Mouse (Mus musculus): ENCODE measurements around the gene Aadacl2. TPM values are rescaled to one million over a fixed set of nuclear protein-coding genes. Genes with fewer than 3 reads are reported as not detected.

The Aadacl2 gene
- total RNA-seq (2021): not detected
- long read RNA-seq, experiment 1: 0 reads
- long read RNA-seq, experiment 2: 0 reads

DNA sequence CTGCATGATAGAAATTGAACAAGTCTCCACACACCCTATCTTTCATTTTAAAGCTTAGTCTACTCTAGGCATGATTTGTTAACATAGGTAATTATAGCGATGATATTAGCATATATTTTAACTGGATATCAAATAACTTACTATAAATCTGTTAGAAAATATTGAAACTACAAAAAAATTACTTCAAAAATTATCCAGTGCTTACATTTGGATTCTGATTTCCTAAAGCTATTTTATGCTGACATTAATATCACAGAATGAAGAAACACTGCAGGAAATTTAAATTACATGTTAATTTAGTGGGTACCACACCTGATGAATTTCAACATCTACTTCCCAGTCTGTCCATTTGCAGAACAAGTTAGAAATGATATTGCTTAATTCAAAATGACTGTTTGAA, at the start of gene Aadacl2:
Aadacl2 (plus strand) TSS at position 301 of the 400 bp plus-strand sequence.
- no peak within 1 kb of the TSS for H3K4me3 ChIP-seq
- TF ChIP-seq CTCF (IDR thresholded peaks at IDR 0.05): no peak
- no peak within 1 kb of the TSS for H3K27ac ChIP-seq
- no peak for DNase-seq
- intact Hi-C loops (cut with DNase I): no loop called here

DNA sequence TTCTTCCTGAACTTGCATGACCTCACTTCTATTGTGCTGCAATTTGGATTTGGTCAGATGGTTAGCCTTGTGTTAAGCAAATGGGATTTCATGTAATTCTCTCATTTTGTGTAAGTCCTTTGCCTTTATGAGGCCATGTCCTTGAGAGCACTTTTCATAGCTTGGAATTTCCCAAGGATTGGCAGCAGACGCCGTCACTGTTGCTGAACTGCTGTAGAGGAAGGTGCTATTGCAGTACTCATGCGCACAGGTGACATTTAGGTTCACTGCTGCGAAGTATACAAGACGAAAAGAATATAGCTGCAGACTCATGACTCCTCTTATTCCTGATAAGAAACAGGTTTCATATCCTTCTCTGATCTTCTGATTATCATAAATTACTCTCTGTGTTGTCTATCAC, 35.7 kb upstream of the Aadacl2 start:
- H3K4me3 ChIP-seq: no peak overlapping the region
- no peak overlapping the region for H3K27ac ChIP-seq
- DNase-seq: no peak
- intact Hi-C loops (cut with DNase I): no loop called here
- no peak for TF ChIP-seq CTCF (IDR thresholded peaks at IDR 0.05)

DNA sequence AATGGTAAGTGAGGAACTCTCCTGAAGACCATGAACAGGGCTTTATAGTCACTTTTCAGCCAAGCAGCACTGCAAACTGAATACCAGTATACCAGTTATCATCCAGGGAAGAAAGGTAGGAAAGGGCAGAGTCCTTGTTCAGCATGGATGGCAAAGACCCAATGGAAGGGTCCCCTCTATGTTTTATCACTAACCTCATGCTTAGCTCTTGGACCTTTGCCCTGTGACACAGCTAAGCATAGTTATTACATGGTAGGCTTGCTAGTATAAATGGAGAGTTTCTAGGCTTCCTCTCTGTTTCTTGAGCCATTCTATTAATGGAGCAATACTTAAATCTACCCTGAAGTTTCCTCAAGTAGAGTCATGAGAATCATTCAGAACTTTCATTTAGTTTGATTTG, 32.0 kb upstream of the Aadacl2 start:
- TF ChIP-seq CTCF (IDR thresholded peaks at IDR 0.05): no peak
- intact Hi-C loops (cut with DNase I): no loop called here
- Histone ChIP-seq H3K27ac (no peak overlapping the region), H3K4me3 (no peak overlapping the region)
- no peak for DNase-seq

DNA sequence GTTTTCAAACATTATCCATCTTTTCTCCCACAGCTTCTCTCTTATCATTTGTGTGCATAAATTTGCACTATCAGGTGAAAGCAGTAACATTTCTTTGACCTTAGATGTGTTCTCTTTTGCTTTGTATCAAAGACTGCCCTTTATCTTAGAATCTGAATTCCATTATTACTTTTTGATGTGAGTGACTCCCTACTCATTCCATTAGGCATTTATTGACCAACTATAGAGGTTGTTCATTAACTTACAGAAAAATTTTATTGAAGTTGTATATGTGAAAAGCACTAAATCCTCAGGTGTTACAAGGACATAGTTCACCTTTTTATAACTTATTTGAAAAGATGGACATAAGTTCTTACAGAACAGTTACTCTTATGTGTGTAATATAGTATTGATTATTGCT, 2.9 kb upstream of the Aadacl2 start:
- intact Hi-C loops (cut with DNase I): no loop called here
- DNase-seq: no peak
- Histone ChIP-seq H3K27ac (no peak overlapping the region), H3K4me3 (no peak overlapping the region)
- no peak for TF ChIP-seq CTCF (IDR thresholded peaks at IDR 0.05)

DNA sequence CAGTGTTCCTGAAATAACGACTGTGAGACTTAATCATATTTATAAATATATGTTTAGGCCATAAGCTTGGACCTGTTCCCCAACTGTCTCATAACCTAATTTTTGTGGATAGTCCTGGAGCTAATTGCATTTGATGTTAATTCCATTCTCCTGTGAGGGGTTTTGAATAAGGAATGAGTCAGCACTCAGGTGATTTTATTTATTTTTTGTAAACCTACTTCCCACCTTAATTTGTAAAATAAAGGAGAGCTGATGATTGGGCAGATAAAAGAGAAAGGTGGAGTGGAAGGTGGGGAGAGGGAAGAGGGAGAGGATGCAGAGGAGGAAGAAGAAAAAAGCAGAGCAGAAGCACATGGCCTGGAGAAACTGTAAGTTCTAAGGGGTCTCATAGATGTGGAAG, 18.9 kb downstream of the Aadacl2 start, which contains the start of gene Aadac:
Aadac (plus strand) TSS at position 301 of the 400 bp plus-strand sequence.
- intact Hi-C loops (cut with DNase I): no loop called here
- DNase-seq: no peak
- Histone ChIP-seq H3K4me3 (no peak within 1 kb of the TSS), H3K27ac (no peak within 1 kb of the TSS)
- no peak for TF ChIP-seq CTCF (IDR thresholded peaks at IDR 0.05)

DNA sequence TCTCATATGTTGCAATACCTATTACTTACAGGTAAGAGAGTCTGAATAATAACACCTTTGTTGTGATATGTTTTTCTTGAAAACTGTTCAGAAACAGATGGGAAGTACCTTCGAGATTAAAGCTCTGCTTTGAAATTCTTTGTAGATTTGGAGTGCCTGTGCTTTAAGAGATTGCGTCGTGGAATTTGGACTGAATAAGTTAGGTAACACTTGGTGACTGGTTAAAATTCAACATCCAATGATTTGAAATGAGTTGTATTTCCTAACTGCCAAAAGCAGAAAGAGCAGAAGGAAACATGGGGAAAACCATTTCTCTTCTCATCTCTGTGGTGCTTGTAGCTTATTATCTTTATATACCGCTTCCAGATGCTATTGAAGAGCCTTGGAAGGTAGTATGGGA, 25.0 kb downstream of the Aadacl2 start:
- Histone ChIP-seq H3K27ac (no peak overlapping the region), H3K4me3 (no peak overlapping the region)
- intact Hi-C loops (cut with DNase I): no loop called here
- no peak for TF ChIP-seq CTCF (IDR thresholded peaks at IDR 0.05)
- no peak for DNase-seq

DNA sequence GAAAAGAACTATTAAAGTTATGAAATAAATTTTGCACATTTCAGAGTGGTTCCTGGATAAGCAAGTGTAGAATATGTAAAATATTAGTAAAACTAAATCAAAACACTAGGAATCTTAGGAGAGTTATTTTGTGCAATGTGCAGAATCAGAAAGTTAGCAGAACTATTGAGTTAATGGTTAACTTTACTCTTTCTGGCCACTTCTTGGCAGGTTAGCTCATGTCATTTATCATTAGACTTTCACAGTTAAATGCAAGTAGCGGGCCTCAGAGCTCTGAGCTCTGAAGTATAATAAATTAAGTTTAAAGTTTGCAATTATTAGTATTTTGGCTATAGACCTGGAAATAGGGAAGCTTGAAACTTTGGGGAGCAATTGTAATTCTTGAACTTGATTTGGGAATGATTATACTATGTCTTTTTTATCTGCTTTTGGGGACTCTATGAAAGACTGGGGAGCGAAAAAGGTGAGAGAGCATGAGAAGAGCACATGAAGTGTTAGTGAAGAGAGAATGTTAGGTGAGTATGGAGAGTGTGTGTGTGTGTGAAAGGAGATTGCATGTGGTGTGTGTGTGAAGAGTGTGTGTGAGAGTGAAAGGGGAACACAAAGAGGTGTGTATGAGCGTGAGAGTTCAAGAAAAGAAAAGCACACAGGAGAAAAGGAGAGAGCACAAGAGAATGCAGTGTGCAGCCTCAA, 39.8 kb downstream of the Aadacl2 start:
- Histone ChIP-seq H3K27ac (no peak overlapping the region), H3K4me3 (no peak overlapping the region)
- intact Hi-C loops (cut with DNase I): no loop called here
- TF ChIP-seq CTCF (IDR thresholded peaks at IDR 0.05): no peak
- no peak for DNase-seq

DNA sequence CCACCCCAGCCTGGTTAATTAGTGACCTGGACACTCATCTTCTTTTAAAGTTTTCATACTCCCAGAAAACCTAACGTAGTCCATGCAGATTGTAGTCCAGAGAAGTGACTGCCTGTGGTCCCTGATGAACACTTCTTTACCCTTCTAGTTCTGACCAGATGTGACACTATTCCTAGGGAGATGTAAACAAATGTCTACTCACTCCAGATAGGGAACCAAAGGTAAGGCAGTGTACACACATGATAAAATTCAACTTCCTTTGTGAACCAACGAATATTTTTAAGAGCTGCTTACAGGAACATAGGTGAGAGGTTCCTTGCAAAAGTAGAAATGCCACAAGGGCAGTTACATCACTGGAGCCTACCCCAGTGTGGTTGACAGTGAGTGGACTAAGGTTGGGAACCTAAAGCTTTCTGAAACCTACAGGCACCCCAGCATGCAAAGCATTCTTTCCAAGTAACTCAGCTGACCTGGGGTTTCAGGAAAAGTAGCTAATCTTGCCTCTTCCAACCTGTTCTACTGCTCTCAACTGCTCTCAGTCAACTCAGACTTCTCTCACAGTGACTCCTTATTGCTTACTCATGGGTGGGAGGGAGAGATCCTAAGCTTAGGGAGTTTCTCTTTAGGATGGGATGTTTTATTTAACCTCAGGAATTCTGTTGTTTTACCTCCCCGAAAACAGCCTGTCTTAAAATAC, 46.8 kb downstream of the Aadacl2 start:
- TF ChIP-seq CTCF (IDR thresholded peaks at IDR 0.05): no peak
- no peak overlapping the region for H3K27ac ChIP-seq
- intact Hi-C loops (cut with DNase I): no loop called here
- H3K4me3 ChIP-seq: no peak overlapping the region
- DNase-seq: no peak

DNA sequence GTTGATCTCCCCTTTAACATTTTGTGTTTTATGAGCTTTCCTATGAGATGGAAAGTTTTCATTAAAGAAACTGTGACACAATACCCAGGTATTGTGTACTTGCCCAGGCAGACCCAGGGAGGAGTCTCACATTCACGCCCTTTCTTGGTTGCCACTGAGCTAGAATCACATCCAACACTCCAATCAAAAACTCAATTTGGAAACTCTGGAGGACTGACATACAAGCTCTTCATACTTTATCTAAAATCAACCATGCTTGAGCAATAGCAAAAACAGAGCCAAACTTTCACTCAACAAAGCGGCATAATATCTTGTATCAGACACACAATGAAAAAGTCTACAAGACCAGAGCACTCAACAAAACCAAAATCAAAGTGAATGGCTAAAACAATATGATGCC, 47.4 kb downstream of the Aadacl2 start:
- no peak overlapping the region for H3K27ac ChIP-seq
- no peak overlapping the region for H3K4me3 ChIP-seq
- TF ChIP-seq CTCF (IDR thresholded peaks at IDR 0.05): no peak
- intact Hi-C loops (cut with DNase I): no loop called here
- no peak for DNase-seq

DNA sequence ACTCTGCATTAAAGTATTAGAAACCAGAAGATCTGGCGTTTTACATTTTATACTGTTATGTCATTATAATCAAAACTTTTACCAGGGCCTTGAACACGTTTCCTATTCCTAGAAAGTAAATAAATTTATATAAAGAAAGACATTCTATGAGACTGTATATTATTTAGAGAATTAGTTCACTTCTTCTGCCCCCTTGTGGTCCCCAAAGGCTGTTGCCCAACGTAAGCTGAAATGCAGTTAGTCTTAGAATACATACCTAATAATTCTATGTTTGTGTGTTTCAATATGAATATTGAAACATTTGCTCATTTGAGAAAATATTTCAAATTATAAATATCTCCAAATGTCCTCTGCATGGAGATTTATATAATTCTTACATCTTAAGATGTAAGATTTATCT, 49.9 kb downstream of the Aadacl2 start:
- intact Hi-C loops (cut with DNase I): no loop called here
- TF ChIP-seq CTCF (IDR thresholded peaks at IDR 0.05): peak; percentile 58
- Histone ChIP-seq H3K4me3 (no peak overlapping the region), H3K27ac (no peak overlapping the region)
- DNase-seq: no peak

DNA sequence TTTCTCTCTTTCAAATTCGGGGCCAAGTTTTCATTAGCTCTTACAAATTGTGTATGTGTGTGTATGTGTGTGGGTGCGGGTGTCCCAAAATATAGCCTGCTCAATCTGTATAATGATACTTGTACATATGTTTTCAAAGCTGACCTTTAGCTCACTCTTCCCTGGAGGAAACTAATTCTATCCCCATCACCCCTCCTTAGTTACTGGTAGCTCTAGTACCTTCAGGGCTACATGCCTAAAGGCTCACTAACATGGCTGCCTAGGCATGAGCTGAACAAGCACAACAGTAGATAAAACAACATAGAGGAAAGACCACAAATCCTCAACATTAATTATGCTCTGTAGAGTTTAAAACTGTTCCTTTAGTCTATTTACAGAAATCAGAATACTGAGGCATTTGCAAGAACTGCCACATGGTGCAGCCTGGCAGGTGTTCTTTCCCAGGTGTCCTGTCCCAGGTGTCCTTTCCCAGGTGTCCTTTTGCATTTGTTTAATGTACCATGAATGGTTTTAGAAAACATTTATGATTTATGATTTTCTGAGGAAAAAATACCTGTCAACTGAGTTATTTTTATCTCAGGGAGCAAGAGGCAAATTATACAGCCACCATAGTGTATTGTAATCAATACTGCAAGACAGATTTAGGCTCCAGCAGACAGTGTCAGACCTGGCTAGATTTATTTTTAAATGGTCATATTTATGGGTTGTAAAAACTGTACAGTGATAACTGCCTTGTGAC, 50.7 kb downstream of the Aadacl2 start:
- Histone ChIP-seq H3K4me3 (no peak overlapping the region), H3K27ac (no peak overlapping the region)
- no peak for DNase-seq
- intact Hi-C loops (cut with DNase I): no loop called here
- TF ChIP-seq CTCF (IDR thresholded peaks at IDR 0.05): no peak

DNA sequence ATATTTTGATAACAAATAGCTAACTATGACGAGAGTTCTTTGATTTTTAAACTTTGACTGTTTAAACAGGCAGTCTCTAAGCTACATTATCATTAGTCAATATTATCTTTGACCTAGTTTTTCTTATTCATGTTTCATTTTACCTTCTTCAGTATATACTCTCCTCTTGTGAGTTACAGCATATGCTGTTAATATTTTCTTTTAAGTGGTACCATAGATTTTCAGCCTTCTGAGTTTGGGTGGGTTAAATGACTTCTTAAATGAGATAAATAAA, 51.2 kb downstream of the Aadacl2 start:
- intact Hi-C loops (cut with DNase I): no loop called here
- H3K27ac ChIP-seq: no peak overlapping the region
- no peak overlapping the region for H3K4me3 ChIP-seq
- no peak for TF ChIP-seq CTCF (IDR thresholded peaks at IDR 0.05)
- DNase-seq: no peak

Other genes starting within 250 kb of the Aadacl2 start
- gene Gm8298, start 145.7 kb upstream of the Aadacl2 start, total RNA-seq (2021): not detected
- gene C130079G13Rik, start 81.5 kb upstream of the Aadacl2 start, total RNA-seq (2021): not detected
- gene Aadac, start 19.0 kb downstream of the Aadacl2 start, total RNA-seq (2021): not detected
- not detected for gene Sucnr1, start 75.1 kb downstream of the Aadacl2 start, total RNA-seq (2021)